Mouse (Mus musculus) testis, adult 2 months (tissue): ENCODE data around the gene Fam69a. TPM values are rescaled to one million over a fixed set of nuclear protein-coding genes. Genes with fewer than 3 reads are reported as not detected.
"Not testable (repeated sequence)": the region's sequence is repeated elsewhere in the genome, so short reads cannot be mapped to it uniquely, and the experiment has no call there.

Experiments used
- H3K27ac ChIP-seq: fragments of 200-500 bp; 2 replicates; pipeline ENCODE4 v1.5.1; 2012; ENCODE audit warnings: low read depth, low read length; ENCODE audit not compliant: control insufficient read depth, insufficient read depth
- H3K27me3 ChIP-seq: fragments of 200-500 bp; 2 replicates; pipeline ENCODE4 v1.6.1; 2012; ENCODE audit warnings: mild to moderate bottlenecking, low read length, moderate library complexity; ENCODE audit not compliant: control insufficient read depth, insufficient read depth
- H3K36me3 ChIP-seq: fragments of 200-500 bp; 2 replicates; pipeline ENCODE4 v1.6.1; 2012; ENCODE audit warnings: mild to moderate bottlenecking, low read length; ENCODE audit not compliant: control insufficient read depth, insufficient read depth
- H3K4me1 ChIP-seq: fragments of 200-500 bp; 2 replicates; pipeline ENCODE4 v1.6.1; 2012; ENCODE audit warnings: low read length; ENCODE audit not compliant: control insufficient read depth, insufficient read depth
- H3K4me3 ChIP-seq: fragments of 200-500 bp; 2 replicates; pipeline ENCODE4 v1.5.1; 2012; ENCODE audit warnings: low read depth, mild to moderate bottlenecking, low read length, moderate library complexity, mixed read lengths; ENCODE audit not compliant: control insufficient read depth
- CTCF ChIP-seq: fragments of 200-500 bp; IDR thresholded peaks from 2 replicates; pipeline ENCODE4 v1.5.1; 2012; ENCODE audit warnings: low read depth, mild to moderate bottlenecking, inconsistent platforms, low read length, moderate library complexity; ENCODE audit not compliant: control insufficient read depth, insufficient read depth, insufficient replicate concordance
- POLR2A ChIP-seq: fragments of 200-500 bp; IDR thresholded peaks from 2 replicates; pipeline ENCODE4 v1.6.1; 2012; ENCODE audit warnings: low read depth, mild to moderate bottlenecking, inconsistent platforms, low read length, moderate library complexity; ENCODE audit not compliant: control insufficient read depth
- polyA plus RNA-seq: library from polyadenylated mRNA; depleted of rRNA; stranded (reverse); fragments of >200 nt; gene quantifications from 2 replicates; pipeline ENCODE4 v1.2.3, GENCODE M21; 2012

The Fam69a gene
- polyA plus RNA-seq, 1 experiment = 2.3 TPM

DNA sequence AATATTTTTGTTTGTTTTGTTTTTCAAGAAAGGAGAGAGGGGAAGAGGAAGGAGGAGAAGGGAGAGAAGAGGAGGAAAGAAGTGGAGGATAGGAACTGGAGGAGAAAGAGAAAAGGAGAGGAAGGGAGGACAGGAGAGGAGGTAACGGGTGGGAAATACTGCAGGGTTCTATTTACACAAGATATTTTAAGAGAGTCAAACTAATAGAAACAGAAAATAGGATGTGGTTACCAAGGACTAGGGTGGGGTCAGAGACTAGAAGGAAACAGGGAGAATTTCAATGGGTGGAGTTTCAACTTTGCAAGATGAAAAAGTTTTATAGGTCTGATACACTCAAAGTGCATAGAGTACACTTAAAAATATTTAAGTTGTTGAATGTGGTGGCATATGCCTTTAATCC is 7.0 kb downstream of the Fam69a start:
- H3K27me3 ChIP-seq = no peaks in the 10 kb centered on the region
- H3K27ac ChIP-seq = no peak overlapping the region
- TF ChIP-seq POLR2A (no peak), CTCF (no peak)
- no peak overlapping the region for H3K4me3 ChIP-seq
- H3K4me1 ChIP-seq = no peaks in the 10 kb centered on the region
- no peaks in the 10 kb centered on the region for H3K36me3 ChIP-seq

DNA sequence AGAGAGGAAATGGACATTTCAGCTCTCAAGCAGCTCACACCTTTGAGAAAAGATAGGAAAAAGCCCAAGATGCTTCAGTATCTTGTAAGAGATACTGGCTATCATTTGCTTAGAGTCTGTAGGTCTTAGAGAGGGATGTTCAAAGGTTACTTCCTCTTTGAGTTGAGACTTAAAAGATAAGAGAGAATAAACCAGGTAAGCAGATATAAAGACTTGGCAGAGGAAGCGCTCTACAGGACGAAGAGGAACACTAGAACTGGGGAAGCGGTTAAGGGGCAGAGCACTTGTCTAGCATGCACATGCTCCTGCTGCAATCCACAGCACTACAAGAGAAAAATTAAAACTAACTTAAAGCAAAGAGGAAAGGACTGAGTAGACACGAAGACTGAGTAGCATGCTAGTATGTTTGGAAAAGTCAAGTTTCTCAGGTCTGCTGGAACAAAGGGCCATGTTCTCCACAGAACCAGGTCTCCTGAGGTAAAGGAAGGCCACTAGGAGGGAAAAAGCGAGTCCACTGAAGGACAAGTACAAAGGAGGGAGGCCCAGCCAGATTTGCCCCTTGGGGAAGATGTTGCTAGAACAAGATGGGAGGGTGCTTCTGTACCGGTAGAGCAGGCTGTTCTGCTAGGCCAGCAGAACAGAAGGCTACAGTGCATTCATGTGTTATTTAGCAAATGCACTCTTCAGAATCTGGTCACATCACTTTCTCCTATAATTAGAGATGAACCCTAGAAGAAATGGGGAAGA is 8.4 kb downstream of the Fam69a start:
- Histone ChIP-seq H3K4me3 (no peak overlapping the region), H3K27me3 (no peaks in the 10 kb centered on the region), H3K36me3 (no peaks in the 10 kb centered on the region), H3K4me1 (no peaks in the 10 kb centered on the region), H3K27ac (no peak overlapping the region; the same call in 1 of the 2 replicates)
- TF ChIP-seq POLR2A (no peak), CTCF (no peak)

- Histone ChIP-seq H3K27ac (no peak overlapping the region), H3K27me3 (no peaks in the 10 kb centered on the region), H3K4me1 (no peaks in the 10 kb centered on the region), H3K4me3 (no peak overlapping the region), H3K36me3 (no peaks in the 10 kb centered on the region)
- no peak for TF ChIP-seq CTCF
- TF ChIP-seq POLR2A = no peak
These were observed 9.1 kb downstream of the Fam69a start for GRCm38 (mm10) chr5:107977640-107978288.

GRCm38 (mm10) chr5:107973310-107973709 is 13.6 kb downstream of the Fam69a start:
- Histone ChIP-seq H3K4me1 (no peaks in the 10 kb centered on the region), H3K4me3 (no peak overlapping the region), H3K36me3 (no peaks in the 10 kb centered on the region), H3K27ac (no peak overlapping the region), H3K27me3 (no peaks in the 10 kb centered on the region)
- TF ChIP-seq CTCF (no peak), POLR2A (no peak)

- Histone ChIP-seq H3K36me3 (no peaks in the 10 kb centered on the region), H3K4me1 (no peaks in the 10 kb centered on the region), H3K4me3 (no peak overlapping the region), H3K27me3 (no peaks in the 10 kb centered on the region), H3K27ac (no peak overlapping the region)
- TF ChIP-seq CTCF (no peak), POLR2A (no peak)
These were observed 14.2 kb downstream of the Fam69a start for GRCm38 (mm10) chr5:107972444-107973272.

DNA sequence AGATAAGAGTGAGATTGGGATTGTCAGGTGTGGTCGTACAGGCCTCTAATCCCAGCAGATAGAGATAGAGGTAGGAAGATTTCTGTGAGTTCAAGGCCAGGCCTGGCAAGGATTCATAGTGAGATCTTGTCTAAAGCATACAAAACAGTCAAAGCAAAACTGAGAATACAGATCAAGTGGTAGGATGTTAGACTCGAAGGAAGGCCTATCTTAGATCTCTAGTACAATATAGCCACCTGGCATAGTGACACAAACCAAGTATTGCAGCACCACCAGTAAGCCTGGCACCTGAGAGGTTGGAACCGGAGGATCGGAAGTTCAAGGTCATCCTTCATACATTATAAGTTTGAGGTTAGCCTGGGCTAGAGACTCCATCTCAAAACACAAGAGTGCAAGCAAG is 15.8 kb downstream of the Fam69a start:
- no peak overlapping the region for H3K27ac ChIP-seq
- H3K4me3 ChIP-seq = no peak overlapping the region
- H3K27me3 ChIP-seq = no peaks in the 10 kb centered on the region
- H3K4me1 ChIP-seq = no peaks in the 10 kb centered on the region
- TF ChIP-seq POLR2A (no peak), CTCF (no peak)
- H3K36me3 ChIP-seq = no peaks in the 10 kb centered on the region

DNA sequence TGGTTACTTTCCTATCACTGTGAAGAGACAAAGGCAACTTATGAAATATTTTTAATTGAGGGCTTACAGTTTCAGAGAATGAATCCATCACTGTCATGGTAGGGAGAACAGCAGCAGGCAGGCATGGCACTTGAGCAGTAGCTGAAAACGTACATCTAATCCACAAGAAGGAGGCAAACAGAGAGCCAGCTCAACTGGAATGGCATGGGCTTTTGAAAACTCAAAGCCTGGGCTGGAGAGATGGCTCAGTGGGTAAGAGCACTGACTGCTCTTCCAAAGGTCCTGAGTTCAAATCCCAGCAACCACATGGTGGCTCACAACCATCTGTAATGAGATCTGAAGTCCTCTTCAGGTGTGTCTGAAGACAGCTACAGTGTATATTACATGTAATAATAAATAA is 17.1 kb downstream of the Fam69a start:
- not testable (repeated sequence) for H3K4me3 ChIP-seq, H3K36me3 ChIP-seq, H3K4me1 ChIP-seq, H3K27ac ChIP-seq, H3K27me3 ChIP-seq
